ENCODE assay signal across 8 mouse cellular contexts in genomic region chr14:48710062-48710870, GRCm38 (mm10). TPM values are rescaled to one million over a fixed set of nuclear protein-coding genes. Genes with fewer than 3 reads are reported as not detected.
DNase-seq lines count a peak whose midpoint lies in the region; ATAC-seq and TF ChIP-seq lines count a peak whose summit lies in the region.

No protein-coding gene starts in this region.

- H3K9me3 ChIP-seq in heart, embryonic 13.5 days: no peaks in the 10 kb centered on the region
- no peaks in the 10 kb centered on the region for H3K9me3 ChIP-seq in embryonic facial prominence, embryonic 11.5 days (replicated peaks; ENCODE audit: control insufficient read depth, low read length)
- H3K9me3 ChIP-seq in intestine, embryonic 16.5 days (ENCODE audit: control insufficient read depth, low read length): no peaks in the 10 kb centered on the region

- no peak for TF ChIP-seq EP300 in heart, adult 2 months (IDR thresholded peaks at IDR 0.05; ENCODE audit: insufficient read depth, low read depth, low read length)

- no peak for TF ChIP-seq POLR2A in heart, adult 2 months (IDR thresholded peaks at IDR 0.05; ENCODE audit: insufficient read depth, low read depth, low read length)

- H3K4me1 ChIP-seq in heart, embryonic 13.5 days: 0 out of 2 replicates have a peak, but pooled peaks cover 3% of the 10 kb centered on the region
- H3K4me1 ChIP-seq in heart, adult 2 months (ENCODE audit: control insufficient read depth, insufficient read depth, low read length): no peaks in the 10 kb centered on the region
- no peaks in the 10 kb centered on the region; the same call in 1 of the 2 replicates for H3K4me1 ChIP-seq in embryonic facial prominence, embryonic 11.5 days (ENCODE audit: control insufficient read depth, insufficient read depth, low read length)
- H3K4me1 ChIP-seq in intestine, embryonic 16.5 days (ENCODE audit: control insufficient read depth, insufficient read depth, low read length): peaks cover 3% of the 10 kb centered on the region; the same call in 1 of the 2 replicates

- TF ChIP-seq CTCF in heart, adult 2 months (IDR thresholded peaks at IDR 0.05): no peak

- H3K36me3 ChIP-seq in heart, embryonic 13.5 days: no peaks in the 10 kb centered on the region
- H3K36me3 ChIP-seq in heart, adult 2 months (ENCODE audit: control insufficient read depth, insufficient read depth, low read length): no peaks in the 10 kb centered on the region
- H3K36me3 ChIP-seq in embryonic facial prominence, embryonic 11.5 days (replicated peaks; ENCODE audit: control insufficient read depth, insufficient read depth, low read depth, low read length): no peaks in the 10 kb centered on the region
- H3K36me3 ChIP-seq in intestine, embryonic 16.5 days (ENCODE audit: control insufficient read depth, insufficient read depth, low read length): no peaks in the 10 kb centered on the region

- intact Hi-C loops in heart, adult 2 months (cut with DNase I): no loop called here
- intact Hi-C loops in left cerebral cortex, postnatal 14 days (cut with DNase I): no loop called here

- WGBS in heart, embryonic 13.5 days: 55% methylated on average over 11 of the region's 11 CpGs
- WGBS in heart, adult 2 months: 62% methylated on average over 11 of the region's 11 CpGs
- 40% methylated on average over 11 of the region's 11 CpGs for WGBS in embryonic facial prominence, embryonic 11.5 days
- WGBS in intestine, embryonic 16.5 days: 52% methylated on average over 11 of the region's 11 CpGs

- H3K27ac ChIP-seq in heart, embryonic 13.5 days (replicated peaks): no peak overlapping the region
- H3K27ac ChIP-seq in heart, adult 2 months: no peak overlapping the region
- H3K27ac ChIP-seq in embryonic facial prominence, embryonic 11.5 days (replicated peaks; ENCODE audit: low read depth, low read length): no peak overlapping the region
- H3K27ac ChIP-seq in intestine, embryonic 16.5 days (ENCODE audit: low read length): no peak overlapping the region

- ATAC-seq in heart, embryonic 13.5 days (ENCODE audit: extremely low read depth, insufficient number of reproducible peaks, low FRiP score, low TSS enrichment): no peak
- peak; percentile 34; the same call in 1 of the 2 replicates for ATAC-seq in embryonic facial prominence, embryonic 11.5 days (replicated peaks; ENCODE audit: insufficient number of reproducible peaks, low FRiP score, low TSS enrichment, low read depth)
- no peak for ATAC-seq in intestine, embryonic 16.5 days

- H3K79me2 ChIP-seq in heart, adult 2 months (replicated peaks; ENCODE audit: control insufficient read depth, insufficient read depth, low read length): no peaks in the 10 kb centered on the region

- peaks cover 34% of the 10 kb centered on the region for H3K27me3 ChIP-seq in heart, embryonic 13.5 days (replicated peaks)
- H3K27me3 ChIP-seq in heart, adult 2 months (ENCODE audit: control insufficient read depth, insufficient read depth, low read length): 0 out of 2 replicates have a peak, but pooled peaks cover 1% of the 10 kb centered on the region
- H3K27me3 ChIP-seq in embryonic facial prominence, embryonic 11.5 days (ENCODE audit: control insufficient read depth, insufficient read depth, low read length): no peaks in the 10 kb centered on the region
- peaks cover 21% of the 10 kb centered on the region; the same call in 1 of the 2 replicates for H3K27me3 ChIP-seq in intestine, embryonic 16.5 days (replicated peaks; ENCODE audit: control insufficient read depth, insufficient read depth, low read length)

- H3K9ac ChIP-seq in heart, embryonic 13.5 days: no peak overlapping the region
- H3K9ac ChIP-seq in heart, adult 2 months (ENCODE audit: low read depth, low read length): no peak overlapping the region
- no peak overlapping the region for H3K9ac ChIP-seq in embryonic facial prominence, embryonic 11.5 days (replicated peaks; ENCODE audit: low read length)
- H3K9ac ChIP-seq in intestine, embryonic 16.5 days (ENCODE audit: low read depth, low read length): no peak overlapping the region

- H3K4me3 ChIP-seq in heart, embryonic 13.5 days: peak overlapping the region; percentile 52
- no peak overlapping the region for H3K4me3 ChIP-seq in heart, adult 2 months
- no peak overlapping the region for H3K4me3 ChIP-seq in embryonic facial prominence, embryonic 11.5 days (ENCODE audit: low read depth, low read length)
- H3K4me3 ChIP-seq in intestine, embryonic 16.5 days (ENCODE audit: low read length): no peak overlapping the region; the same call in 1 of the 2 replicates

- no peak for DNase-seq in heart, adult 2 months
- DNase-seq in embryonic facial prominence, embryonic 11.5 days (ENCODE audit: low spot score): peak; percentile 10
- peak; percentile 20 for DNase-seq in neural tube, embryonic 10.5 days (ENCODE audit: extremely low spot score, low spot score)
- no peak for DNase-seq in left cerebral cortex, postnatal 14 days (ENCODE audit: low spot score in 2 of 2)
- no peak for DNase-seq in lung, postnatal 25 days (ENCODE audit: low spot score)
- DNase-seq in natural killer cell, adult 2 months (ENCODE audit: low spot score in 2 of 2): no peak

- H3K4me2 ChIP-seq in heart, embryonic 13.5 days: peak overlapping the region; percentile 75
- peak overlapping the region; percentile 47 for H3K4me2 ChIP-seq in embryonic facial prominence, embryonic 11.5 days (ENCODE audit: low read depth, low read length)
- H3K4me2 ChIP-seq in intestine, embryonic 16.5 days (ENCODE audit: low read depth, low read length): peak overlapping the region; percentile 42; the same call in 1 of the 2 replicates

RNA-seq across cellular contexts. Expression of gene Otx2, which starts 36.6 kb away (rescaled TPM):
- 0.13 TPM in 1 of 2 replicates, not detected in the other for polyA plus RNA-seq in heart, embryonic 13.5 days (2015; fragmentation: Nextera tagmentation; extraction: Ambion mirVana)
- total RNA-seq in heart, adult 2 months (2021): not detected
- polyA plus RNA-seq in heart, adult 2 months (2012; rRNA removed): not detected in 2 replicates
- 16.6 and 20.5 TPM in 2 replicates for polyA plus RNA-seq in embryonic facial prominence, embryonic 11.5 days (2014; fragmentation: Nextera tagmentation; extraction: Ambion mirVana)
- not detected in 2 replicates for polyA plus RNA-seq in intestine, embryonic 16.5 days (2015; fragmentation: Nextera tagmentation; extraction: Ambion mirVana)
- 1 to 10 TPM; 1.1 to 1.5 TPM for total RNA-seq in left cerebral cortex, postnatal 14 days (2021)

Comparison
In these comparisons a context has a peak if more than half of its experiments do, and no peak if none do; other contexts are left out.
1. DNase-seq: peak in embryonic facial prominence, embryonic 11.5 days (single experiment) and neural tube, embryonic 10.5 days (single experiment); none in heart, adult 2 months (0 of 2), left cerebral cortex, postnatal 14 days (0 of 2), lung, postnatal 25 days (single experiment) and natural killer cell, adult 2 months (0 of 2).
2. RNA of gene Otx2, which starts 36.6 kb away (polyA plus RNA-seq): 16.6 to 20.5 TPM in embryonic facial prominence, embryonic 11.5 days; 0.13 TPM in heart, embryonic 13.5 days, not detected in heart, adult 2 months and not detected in intestine, embryonic 16.5 days; every median in the first group is over 10 times any median in the second.
3. Peak in every context shown above with its lines, with median percentiles within 50 percentile points of each other: H3K4me2 ChIP-seq.